ENCODE assay signal across 15 mouse cellular contexts in the genomic region with DNA sequence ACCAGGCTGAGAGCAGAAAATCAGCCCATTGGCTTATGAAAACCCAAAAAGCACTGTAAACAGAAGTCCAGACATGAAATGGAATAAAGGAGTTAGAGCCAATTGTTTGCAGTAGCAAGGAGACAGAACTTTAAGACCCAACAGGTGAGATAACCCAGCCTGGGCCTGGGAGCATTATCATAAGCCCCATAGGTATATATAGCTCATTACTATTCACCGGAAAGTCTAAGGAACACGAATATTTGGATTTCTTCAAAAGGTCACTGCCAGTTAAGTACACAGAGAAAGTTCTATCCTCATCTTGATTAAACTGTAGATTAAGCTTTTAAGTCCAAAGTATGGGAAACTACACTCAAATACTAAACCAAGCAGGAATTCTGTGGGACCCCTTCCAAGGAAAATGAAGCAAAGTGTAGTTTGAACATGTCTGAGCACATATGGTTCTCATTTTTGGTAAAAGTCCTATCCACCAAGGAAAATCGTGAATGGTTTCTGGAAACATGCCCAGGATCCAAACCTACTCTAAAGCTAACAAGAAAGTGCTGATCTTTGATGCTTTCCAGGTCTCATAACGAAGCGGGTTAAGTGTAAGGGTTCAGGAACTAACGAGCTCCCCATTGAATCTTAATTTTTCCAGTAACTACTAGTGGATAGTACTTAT. TPM values are rescaled to one million over a fixed set of nuclear protein-coding genes. Genes with fewer than 3 reads are reported as not detected.
DNase-seq lines count a peak whose midpoint lies in the region; ATAC-seq lines count a peak whose summit lies in the region.
"Had no signal": no experiment of that assay in that cellular context is flagged by ENCODE, and none has a peak within 500 bp of the region (broad histone marks: within the 10 kb centered on the region; RNA-seq: fewer than 3 reads in every experiment).

No protein-coding gene starts in this region.

- WGBS in kidney, embryonic 14.5 days, result 59% methylated on average over 6 of the region's 6 CpGs
- WGBS in intestine, embryonic 16.5 days, result 51% methylated on average over 6 of the region's 6 CpGs

- H3K27ac ChIP-seq in kidney, embryonic 14.5 days (ENCODE audit: low read depth, low read length), result peak overlapping the region; percentile 3; the same call in 1 of the 2 replicates
- peak overlapping the region; percentile 26; the same call in 1 of the 2 replicates for H3K27ac ChIP-seq in intestine, embryonic 16.5 days (ENCODE audit: low read length)
- H3K27ac ChIP-seq: hindbrain, embryonic 14.5 days; liver, embryonic 15.5 days; midbrain, embryonic 15.5 days had no signal

- H3K9ac ChIP-seq in kidney, embryonic 14.5 days (ENCODE audit: low read depth, low read length), result no peak overlapping the region
- H3K9ac ChIP-seq in intestine, embryonic 16.5 days (ENCODE audit: low read depth, low read length), result no peak overlapping the region
- H3K9ac ChIP-seq: hindbrain, embryonic 14.5 days; liver, embryonic 15.5 days; midbrain, embryonic 15.5 days had no signal

- H3K4me1 ChIP-seq in kidney, embryonic 14.5 days (ENCODE audit: control insufficient read depth, insufficient read depth, low read length), result no peaks in the 10 kb centered on the region
- no peaks in the 10 kb centered on the region for H3K4me1 ChIP-seq in intestine, embryonic 16.5 days (ENCODE audit: control insufficient read depth, insufficient read depth, low read length)
- H3K4me1 ChIP-seq: liver, embryonic 15.5 days; midbrain, embryonic 15.5 days had no signal

- no peaks in the 10 kb centered on the region for H3K27me3 ChIP-seq in kidney, embryonic 14.5 days (ENCODE audit: control insufficient read depth, insufficient read depth, low read length)
- no peaks in the 10 kb centered on the region for H3K27me3 ChIP-seq in intestine, embryonic 16.5 days (replicated peaks; ENCODE audit: control insufficient read depth, insufficient read depth, low read length)
- H3K27me3 ChIP-seq: liver, embryonic 15.5 days; midbrain, embryonic 15.5 days had no signal

- peak; percentile 18 for DNase-seq in embryo, embryonic 11 days
- no peak for DNase-seq in embryo, embryonic 10 days (ENCODE audit: low spot score)
- no peak for DNase-seq in kidney, postnatal 4 days
- DNase-seq in NIH3T3 (ENCODE audit: low read depth), result peak; percentile 80
- DNase-seq in T-cell, adult 2 months (ENCODE audit: low spot score), result no peak
- no peak for DNase-seq in layer of hippocampus, postnatal 10 days (ENCODE audit: low spot score in 2 of 2)
- DNase-seq: adrenal gland, adult 8-10 months; cerebellum, adult 11 months; spleen, adult 18-20 months; thymus, postnatal 4 days had no signal

- no peaks in the 10 kb centered on the region for H3K9me3 ChIP-seq in kidney, embryonic 14.5 days (ENCODE audit: control insufficient read depth, low read length)
- H3K9me3 ChIP-seq in intestine, embryonic 16.5 days (ENCODE audit: control insufficient read depth, low read length), result no peaks in the 10 kb centered on the region
- H3K9me3 ChIP-seq: liver, embryonic 15.5 days; midbrain, embryonic 15.5 days had no signal

- no peak overlapping the region for H3K4me3 ChIP-seq in kidney, embryonic 14.5 days (ENCODE audit: low read length)
- no peak overlapping the region for H3K4me3 ChIP-seq in intestine, embryonic 16.5 days (ENCODE audit: low read length)
- H3K4me3 ChIP-seq: liver, embryonic 15.5 days; midbrain, embryonic 15.5 days had no signal

- ATAC-seq in kidney, embryonic 14.5 days (ENCODE audit: low FRiP score, low TSS enrichment), result no peak
- no peak for ATAC-seq in intestine, embryonic 16.5 days
- ATAC-seq: midbrain, embryonic 15.5 days had no signal

- H3K36me3 ChIP-seq in kidney, embryonic 14.5 days (ENCODE audit: control insufficient read depth, insufficient read depth, low read length), result no peaks in the 10 kb centered on the region
- H3K36me3 ChIP-seq in intestine, embryonic 16.5 days (ENCODE audit: control insufficient read depth, insufficient read depth, low read length), result no peaks in the 10 kb centered on the region
- H3K36me3 ChIP-seq: liver, embryonic 15.5 days; midbrain, embryonic 15.5 days had no signal

- H3K4me2 ChIP-seq in kidney, embryonic 14.5 days (replicated peaks; ENCODE audit: low read depth, low read length), result no peak overlapping the region
- H3K4me2 ChIP-seq in intestine, embryonic 16.5 days (ENCODE audit: low read depth, low read length), result no peak overlapping the region
- H3K4me2 ChIP-seq: hindbrain, embryonic 14.5 days; liver, embryonic 15.5 days; midbrain, embryonic 15.5 days had no signal

RNA-seq across cellular contexts. Expression of a gene that starts 51.5 kb away (rescaled TPM):
- polyA plus RNA-seq in kidney, embryonic 14.5 days (2014; fragmentation: Nextera tagmentation; extraction: Ambion mirVana), result 120 and 163 TPM in 2 replicates
- polyA plus RNA-seq in intestine, embryonic 16.5 days (2015; fragmentation: Nextera tagmentation; extraction: Ambion mirVana), result 107 and 115 TPM in 2 replicates
- total RNA-seq in layer of hippocampus, postnatal 10 days (2021), result 10 to 100 TPM; 53.5 to 60.1 TPM

Comparison
In these comparisons a context has a peak if more than half of its experiments do, and no peak if none do; other contexts are left out.
1. DNase-seq: peak in embryo, embryonic 11 days (single experiment) and NIH3T3 (single experiment); none in embryo, embryonic 10 days (single experiment), kidney, postnatal 4 days (0 of 2), T-cell, adult 2 months (single experiment) and layer of hippocampus, postnatal 10 days (0 of 2).